Mouse (Mus musculus): ENCODE results near the gene Rap2a.

Gene Rap2a

DNA sequence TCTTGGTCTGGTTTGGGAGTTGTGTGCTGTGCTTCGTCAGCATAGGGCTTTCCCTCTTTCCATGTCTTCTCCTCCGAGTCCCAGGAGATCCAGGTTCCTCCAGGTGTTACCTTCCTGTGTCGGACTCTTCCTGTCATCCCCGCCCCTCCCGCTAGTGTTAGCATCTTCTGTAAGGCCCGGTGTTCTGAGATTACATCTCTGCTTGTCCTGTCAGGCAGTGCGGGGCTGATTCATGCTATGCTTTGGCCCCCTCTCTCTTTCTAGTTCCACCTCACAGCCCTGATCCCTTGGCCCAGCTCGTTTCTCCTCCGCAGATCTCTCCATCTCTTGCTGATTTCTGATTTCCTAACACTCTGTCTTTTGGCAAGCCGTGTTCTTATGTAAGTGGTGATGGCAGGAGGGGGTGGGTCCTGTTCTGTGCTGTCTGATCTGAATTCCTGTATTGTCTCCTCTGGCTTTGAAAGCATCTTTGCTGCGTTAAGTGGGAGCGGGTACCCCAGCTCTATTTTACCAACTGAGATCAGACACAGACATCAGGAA lies 21.8 kb downstream of the Rap2a start:
- DNase-seq (ENCODE audit: low read depth) = no peak

- no peak for DNase-seq (ENCODE audit: low read depth)
These were observed 22.5 kb downstream of the Rap2a start for GRCm38 (mm10) chr14:120500791-120501190.

DNA sequence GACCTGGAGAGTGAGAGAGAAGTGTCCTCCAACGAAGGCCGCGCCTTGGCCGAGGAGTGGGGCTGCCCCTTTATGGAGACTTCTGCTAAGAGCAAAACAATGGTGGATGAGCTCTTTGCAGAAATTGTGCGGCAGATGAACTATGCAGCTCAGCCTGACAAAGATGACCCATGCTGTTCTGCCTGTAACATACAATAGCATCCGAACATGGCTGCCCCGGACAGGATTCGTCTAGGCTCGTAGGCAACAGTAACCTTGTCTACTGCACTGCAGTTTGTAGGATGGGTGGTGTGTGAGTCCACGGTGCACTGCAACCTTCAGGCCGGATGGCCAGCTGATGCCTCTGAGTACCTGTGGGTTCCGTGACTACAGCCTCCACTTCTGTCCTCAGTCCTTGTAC lies 25.4 kb downstream of the Rap2a start:
- DNase-seq (ENCODE audit: low read depth) = no peak

- no peak for DNase-seq (ENCODE audit: low read depth)
These were observed 26.2 kb downstream of the Rap2a start for GRCm38 (mm10) chr14:120504423-120504822.

DNA sequence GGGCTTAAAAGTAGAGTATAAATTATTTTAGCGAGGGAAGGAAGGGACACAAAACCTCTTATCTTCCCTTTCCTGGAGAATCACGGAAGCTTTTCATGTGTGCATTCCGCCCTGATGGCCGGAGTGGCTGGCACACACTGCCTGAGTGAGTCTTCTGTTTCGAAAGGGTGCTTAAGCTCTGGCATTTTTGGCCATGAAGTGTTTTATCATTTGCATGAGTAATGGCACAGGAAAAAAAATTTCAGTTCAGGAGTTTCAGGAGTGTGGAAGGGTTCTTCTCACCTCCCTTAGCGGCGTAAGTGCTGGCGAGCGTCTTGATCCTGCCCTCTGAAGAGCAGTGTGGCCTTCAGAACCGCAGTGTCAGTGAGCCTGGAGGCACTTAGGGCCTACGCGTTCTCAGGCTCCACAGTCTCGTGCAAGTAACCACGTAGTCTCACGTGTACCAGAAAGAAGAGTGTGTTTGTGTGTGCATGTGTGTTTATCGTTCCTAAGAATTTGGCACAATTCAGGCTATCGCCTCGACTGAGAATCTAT lies 26.8 kb downstream of the Rap2a start:
- no peak for DNase-seq (ENCODE audit: low read depth)

DNA sequence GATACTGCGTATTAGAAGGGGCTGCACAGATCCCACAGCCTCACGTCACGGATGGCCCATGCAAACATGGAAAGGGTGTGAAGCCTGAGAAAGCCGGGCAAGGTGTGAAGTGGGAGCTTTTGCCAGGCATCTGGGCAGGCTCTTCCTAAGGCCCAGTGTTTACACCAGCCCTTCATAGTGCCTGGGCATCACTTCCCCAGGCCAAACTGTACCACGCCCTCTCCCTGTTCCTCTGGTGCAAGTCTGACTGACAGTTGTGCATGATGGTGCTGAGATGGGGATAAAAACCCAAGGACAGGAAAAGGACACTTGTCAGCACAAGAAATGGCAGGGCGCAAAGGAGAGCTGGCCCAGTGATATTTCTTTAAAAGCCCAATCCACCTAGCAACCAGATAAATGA lies 27.7 kb downstream of the Rap2a start:
- DNase-seq (ENCODE audit: low read depth) = no peak

GRCm38 (mm10) chr14:120507516-120507915 lies 29.3 kb downstream of the Rap2a start:
- no peak for DNase-seq (ENCODE audit: low read depth)

DNA sequence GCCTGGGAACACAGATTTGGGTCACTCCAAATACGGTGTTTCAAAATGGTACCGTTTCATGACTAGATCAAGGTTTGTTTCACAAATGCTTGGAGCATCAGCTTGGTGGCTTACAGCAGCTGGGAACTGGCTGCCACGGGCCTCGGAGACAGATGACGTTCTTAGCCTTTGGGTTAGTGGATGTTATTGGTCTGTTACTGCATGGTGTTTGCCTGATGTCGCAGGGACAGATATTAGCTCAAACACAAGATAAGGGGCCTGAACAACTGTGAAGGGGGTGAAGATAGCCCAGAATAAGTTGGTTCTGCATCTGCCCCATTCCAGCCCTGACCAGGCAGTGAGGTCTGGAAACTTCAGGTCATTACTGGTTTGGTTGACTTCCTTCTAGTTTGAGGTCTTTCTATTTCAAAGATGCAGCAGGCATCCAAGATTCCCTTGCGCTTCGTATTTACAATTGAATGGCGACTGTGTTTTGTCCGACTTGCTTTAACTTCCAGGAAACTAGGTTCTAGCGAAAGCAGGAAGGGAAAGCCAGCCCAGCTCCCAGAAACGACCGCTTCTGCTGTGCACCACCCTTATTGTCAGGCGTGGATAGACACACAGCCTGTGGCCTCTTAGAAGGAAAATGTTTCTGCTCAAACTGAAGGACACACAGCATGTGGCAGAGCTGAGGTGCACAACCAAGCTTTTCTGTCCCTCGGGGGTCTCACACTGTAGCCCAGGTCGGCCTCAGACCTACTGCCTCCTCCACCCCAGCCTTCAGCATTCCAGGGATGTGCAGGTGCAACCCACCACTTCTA lies 30.5 kb downstream of the Rap2a start:
- DNase-seq (ENCODE audit: low read depth) = no peak

- no peak for DNase-seq (ENCODE audit: low read depth)
These were observed 31.1 kb downstream of the Rap2a start for GRCm38 (mm10) chr14:120509366-120509640.

DNA sequence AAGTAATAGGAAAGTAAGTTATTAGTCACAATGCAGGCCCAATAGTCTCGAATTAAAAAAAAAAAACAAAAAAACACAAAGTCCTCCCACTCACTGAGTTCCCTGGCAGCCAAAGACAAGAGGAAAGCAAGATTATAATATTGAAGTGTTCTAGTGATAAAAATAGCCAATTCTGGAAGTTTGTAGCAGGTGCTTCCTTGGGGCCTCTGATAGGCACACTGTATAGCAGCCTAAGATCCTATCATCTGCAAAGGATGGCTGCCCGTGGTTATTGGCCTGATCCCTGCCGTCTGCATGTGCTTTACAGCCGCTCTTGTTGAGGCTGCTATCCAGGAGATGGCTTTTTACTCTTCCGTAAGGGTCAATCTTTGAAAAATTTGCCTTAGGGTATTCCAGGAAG lies 33.6 kb downstream of the Rap2a start:
- DNase-seq (ENCODE audit: low read depth) = no peak

- DNase-seq (ENCODE audit: low read depth) = no peak
These were observed 36.6 kb downstream of the Rap2a start for GRCm38 (mm10) chr14:120514821-120515271.

- DNase-seq (ENCODE audit: low read depth) = no peak
These were observed 37.1 kb downstream of the Rap2a start for GRCm38 (mm10) chr14:120515376-120515775.

DNA sequence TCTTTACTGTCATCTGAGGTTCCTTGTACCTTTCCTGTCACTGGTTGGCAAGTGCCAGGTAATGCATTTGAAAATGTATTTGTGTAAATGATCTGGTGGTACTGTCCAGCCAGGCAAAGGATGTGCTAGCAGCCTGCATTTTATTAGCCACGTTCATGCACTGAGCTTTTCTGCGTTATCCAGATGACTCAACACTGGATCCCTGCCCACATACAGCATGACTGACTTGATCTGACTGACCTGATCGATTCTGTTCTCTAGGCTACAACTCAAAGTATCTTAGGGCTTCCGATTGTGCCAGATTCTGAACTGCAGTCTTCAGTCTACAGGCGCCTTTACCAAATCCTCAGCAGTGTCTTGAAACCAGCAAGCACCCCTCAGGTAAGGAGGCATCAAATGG lies 40.5 kb downstream of the Rap2a start:
- DNase-seq (ENCODE audit: low read depth) = no peak

- DNase-seq (ENCODE audit: low read depth) = no peak
These were observed 41.7 kb downstream of the Rap2a start for GRCm38 (mm10) chr14:120519921-120520320.

- peak; percentile 22 for DNase-seq (ENCODE audit: low read depth)
These were observed 42.6 kb downstream of the Rap2a start for GRCm38 (mm10) chr14:120520843-120521242.

DNA sequence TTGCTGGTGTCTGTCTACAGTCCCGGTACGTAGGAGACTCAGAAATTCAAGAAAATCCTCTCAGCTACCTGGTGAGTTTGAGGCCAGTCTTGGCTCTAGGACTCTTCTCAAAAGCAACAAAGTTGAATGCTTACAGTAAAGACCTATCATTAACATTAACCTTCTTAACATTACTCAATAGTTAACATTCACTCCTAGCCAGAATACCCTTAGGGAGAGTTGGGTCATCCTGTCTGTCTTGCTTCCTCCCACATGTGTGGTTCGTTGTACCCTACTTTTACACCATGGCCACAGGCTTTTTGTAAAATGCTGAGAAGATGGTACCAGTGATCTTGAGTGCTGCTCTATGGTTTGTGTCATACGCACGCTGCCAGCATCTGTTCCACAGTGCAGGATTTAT lies 45.1 kb downstream of the Rap2a start:
- DNase-seq (ENCODE audit: low read depth) = no peak

GRCm38 (mm10) chr14:120525644-120526043 lies 47.4 kb downstream of the Rap2a start:
- DNase-seq (ENCODE audit: low read depth) = peak; percentile 51

GRCm38 (mm10) chr14:120533301-120533700 lies 55.1 kb downstream of the Rap2a start:
- DNase-seq (ENCODE audit: low read depth) = no peak

- no peak for DNase-seq (ENCODE audit: low read depth)
These were observed 56.6 kb downstream of the Rap2a start for GRCm38 (mm10) chr14:120534841-120535271.

DNA sequence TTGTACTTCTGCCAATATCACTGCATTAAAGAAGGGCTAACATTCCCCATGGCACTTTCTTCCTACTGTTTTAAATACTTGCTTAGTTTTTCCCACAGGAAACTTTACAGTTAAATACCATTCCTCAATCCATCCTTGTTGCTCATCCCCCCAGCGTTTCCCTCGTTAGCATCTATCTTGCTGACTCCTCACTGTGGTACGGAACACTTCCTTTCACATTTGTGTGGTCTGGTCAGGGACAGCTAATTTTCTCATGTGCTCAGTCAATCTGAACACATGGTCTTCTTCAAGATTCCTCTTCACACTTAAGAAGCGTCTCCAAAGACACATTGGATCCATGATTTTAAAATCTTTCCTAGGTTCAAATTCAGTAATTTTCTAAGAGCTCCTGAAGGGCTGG lies 57.2 kb downstream of the Rap2a start:
- no peak for DNase-seq (ENCODE audit: low read depth)

- no peak for DNase-seq (ENCODE audit: low read depth)
These were observed 57.7 kb downstream of the Rap2a start for GRCm38 (mm10) chr14:120535924-120536323.

- DNase-seq (ENCODE audit: low read depth) = no peak
These were observed 60.9 kb downstream of the Rap2a start for GRCm38 (mm10) chr14:120539128-120539527.

DNA sequence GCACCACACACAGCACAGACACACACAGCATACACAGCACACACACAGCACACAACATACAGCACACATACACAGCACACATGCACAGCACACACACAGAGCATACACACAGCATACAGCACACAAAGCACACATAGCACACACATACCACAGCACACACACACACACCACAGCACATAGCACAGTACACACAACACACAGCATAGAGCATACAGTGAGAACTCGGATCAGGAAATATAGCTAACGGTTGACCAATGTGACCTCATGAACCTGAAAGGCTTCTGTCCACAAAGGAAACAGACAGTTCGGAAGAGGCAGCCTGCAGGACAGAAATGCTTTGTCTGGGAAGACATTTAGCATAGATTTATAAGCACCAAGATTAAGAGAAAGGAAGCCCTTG lies 61.4 kb downstream of the Rap2a start:
- no peak for DNase-seq (ENCODE audit: low read depth)

DNA sequence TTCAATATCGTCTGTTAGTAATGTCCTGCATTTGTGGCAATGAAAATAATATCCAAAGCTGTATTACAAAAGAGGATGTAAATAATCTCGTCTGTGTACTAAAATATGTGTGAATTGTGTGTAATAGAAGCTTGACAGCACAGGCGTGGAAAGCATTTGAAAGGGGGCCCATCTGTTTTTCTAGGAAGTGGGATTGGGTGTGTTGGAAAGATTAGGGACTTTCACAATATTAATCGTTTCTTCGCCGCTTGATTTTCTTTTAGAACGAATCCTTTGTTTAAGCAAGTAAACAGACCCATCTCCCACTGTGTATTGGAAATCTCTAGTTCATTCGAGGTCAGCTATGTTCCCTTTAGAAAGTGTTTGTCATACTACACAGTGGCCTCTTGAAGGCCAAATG lies 64.2 kb downstream of the Rap2a start:
- DNase-seq (ENCODE audit: low read depth) = no peak
